Mouse (Mus musculus) lung, adult 2 months (tissue): ENCODE data around the gene Hnrnpd.

Experiments used
- CTCF ChIP-seq: fragments of 200-500 bp; IDR thresholded peaks from 2 replicates; pipeline ENCODE4 v1.5.1; 2011; ENCODE audit warnings: mild to moderate bottlenecking, low read length, control low read depth; ENCODE audit not compliant: insufficient read depth
- POLR2A ChIP-seq: fragments of 200-500 bp; IDR thresholded peaks from 2 replicates; pipeline ENCODE4 v1.6.1; 2011; ENCODE audit warnings: low read depth, mild to moderate bottlenecking, control low read depth, low read length, borderline replicate concordance; ENCODE audit errors: extremely low read depth

DNA sequence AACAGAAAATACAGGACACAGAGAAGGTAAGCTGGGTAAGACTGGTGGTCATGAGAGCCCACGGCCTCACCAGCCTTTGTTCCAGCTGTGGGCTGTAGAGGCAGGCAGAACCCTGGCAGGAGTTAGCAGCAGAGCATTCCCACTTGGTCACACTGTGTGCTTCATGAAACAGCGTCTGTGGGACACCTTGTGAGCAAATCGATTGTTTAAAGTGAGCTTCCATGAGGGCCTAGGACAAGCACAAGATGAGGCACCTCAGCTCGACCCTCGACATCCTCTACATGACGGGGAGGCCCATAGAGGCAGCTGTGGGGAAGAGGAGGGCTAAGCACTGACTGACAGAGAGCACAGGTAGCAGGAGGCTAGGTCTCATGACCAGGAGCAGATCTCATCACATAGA, 46.8 kb downstream of the Hnrnpd start:
- no peak for TF ChIP-seq CTCF
- no peak for TF ChIP-seq POLR2A
